Mouse (Mus musculus) E14TG2a.4 (cell line): ENCODE data around the gene Tro.

ENCODE experiments used
- H3K27me3 ChIP-seq: 2 replicates; pipeline ENCODE4 v1.6.1; 2014; ENCODE audit warnings: low read length, control low read depth; ENCODE audit not compliant: insufficient read depth
- H3K36me3 ChIP-seq: 2 replicates; pipeline ENCODE4 v1.6.1; 2014; ENCODE audit warnings: low read length, control low read depth; ENCODE audit not compliant: insufficient read depth
- H3K4me1 ChIP-seq: replicated peaks from 2 replicates; pipeline ENCODE4 v1.6.1; 2014; ENCODE audit warnings: low read depth, low read length, control low read depth
- H3K4me3 ChIP-seq: replicated peaks from 2 replicates; pipeline ENCODE4 v1.5.1; 2014; ENCODE audit warnings: mild to moderate bottlenecking, low read length
- H3K9me3 ChIP-seq: 2 replicates; pipeline ENCODE4 v1.6.1; 2014; ENCODE audit warnings: low read length, control low read depth
- CTCF ChIP-seq: conservative IDR thresholded peaks from 2 replicates; pipeline ENCODE4 v1.5.1; 2014; ENCODE audit warnings: low read length
- NANOG ChIP-seq: IDR thresholded peaks from 2 replicates; pipeline ENCODE4 v1.6.1; 2014; ENCODE audit warnings: borderline replicate concordance, low read length, mixed read lengths
- POU5F1 ChIP-seq: IDR thresholded peaks from 2 replicates; pipeline ENCODE4 v1.6.1; 2014; ENCODE audit warnings: low read length, borderline replicate concordance

The Tro gene

DNA sequence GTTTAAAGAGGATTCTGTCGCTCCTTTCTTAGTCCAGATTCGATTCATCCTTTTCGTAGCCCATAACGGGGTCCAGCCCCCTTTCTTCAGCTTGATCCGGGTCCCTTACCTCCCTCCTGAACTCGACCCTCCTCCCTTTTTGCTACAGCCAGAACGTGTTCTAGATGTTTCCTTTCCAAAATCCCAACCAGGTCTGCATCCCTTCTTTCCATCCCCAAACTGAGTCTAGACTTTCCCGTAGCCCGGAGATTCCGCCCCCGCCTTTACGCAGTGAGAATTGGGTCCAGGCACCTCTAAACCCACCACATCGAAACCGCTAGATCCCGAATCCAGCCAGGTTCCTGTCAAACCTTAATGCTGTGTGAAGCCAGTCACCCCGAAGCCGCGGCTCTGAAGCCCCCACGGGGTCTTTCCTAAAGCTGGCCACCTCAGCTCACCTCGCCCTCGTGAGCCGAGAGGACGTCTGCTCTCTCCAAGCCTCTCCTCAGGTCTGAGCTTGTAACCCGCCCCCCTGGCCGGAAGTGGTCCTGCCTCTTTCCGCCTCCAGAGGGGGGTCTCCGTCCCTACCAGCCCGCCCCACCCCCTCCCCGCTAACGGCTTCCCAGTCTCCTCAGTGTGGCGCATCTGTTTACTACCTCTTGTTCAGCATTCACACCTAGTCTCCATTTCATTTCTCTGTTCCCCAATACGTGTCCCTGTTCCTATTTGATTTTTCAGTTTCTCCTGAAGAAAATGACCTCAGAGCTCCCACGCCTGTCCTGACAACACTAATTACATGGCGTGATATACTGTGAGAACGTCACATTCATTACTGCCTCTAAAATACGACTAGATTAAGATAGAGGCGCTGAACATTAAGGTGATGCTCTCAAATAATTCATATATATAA lies at the start of gene Tro:
TSS of gene Tro (minus strand) at position 676 of the 889 bp plus-strand sequence.
- Histone ChIP-seq H3K9me3 (no peaks in the 10 kb centered on the region), H3K36me3 (peaks cover 30% of the 10 kb centered on the region)

DNA sequence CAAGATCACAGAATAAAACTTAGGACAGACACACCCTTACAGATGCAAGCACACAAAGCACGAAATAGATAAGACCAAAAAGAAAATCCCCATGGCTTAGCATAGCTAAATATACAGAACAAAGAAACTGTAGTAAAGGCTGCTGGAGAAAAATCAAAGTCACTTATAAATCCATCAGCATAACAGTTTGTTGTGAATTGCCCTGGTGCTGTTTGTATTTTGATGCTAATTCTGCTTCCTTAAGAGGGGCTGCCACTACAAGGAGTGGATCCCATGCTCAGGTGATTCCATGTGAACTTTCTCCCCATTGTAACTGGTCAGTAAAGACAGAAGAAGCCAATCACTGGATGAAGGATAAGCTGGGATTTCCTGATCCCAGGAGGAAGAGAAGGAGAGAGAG lies 20.1 kb upstream of the Tro start:
- no peaks in the 10 kb centered on the region for H3K9me3 ChIP-seq
- no peaks in the 10 kb centered on the region for H3K4me1 ChIP-seq
- TF ChIP-seq POU5F1 (peak; percentile 32; the same call in 1 of the 2 replicates), CTCF (no peak), NANOG (peak; percentile 90; the same call in 1 of the 2 replicates)
- no peak overlapping the region for H3K4me3 ChIP-seq
- H3K36me3 ChIP-seq: no peaks in the 10 kb centered on the region
- no peaks in the 10 kb centered on the region for H3K27me3 ChIP-seq

More for the DNA sequence above, at the start of gene Tro:
- Histone ChIP-seq H3K4me1 (no peaks in the 10 kb centered on the region), H3K27me3 (no peaks in the 10 kb centered on the region), H3K4me3 (peak within 1 kb of the TSS; percentile 81)
- TF ChIP-seq NANOG (no peak), POU5F1 (no peak), CTCF (no peak)

DNA sequence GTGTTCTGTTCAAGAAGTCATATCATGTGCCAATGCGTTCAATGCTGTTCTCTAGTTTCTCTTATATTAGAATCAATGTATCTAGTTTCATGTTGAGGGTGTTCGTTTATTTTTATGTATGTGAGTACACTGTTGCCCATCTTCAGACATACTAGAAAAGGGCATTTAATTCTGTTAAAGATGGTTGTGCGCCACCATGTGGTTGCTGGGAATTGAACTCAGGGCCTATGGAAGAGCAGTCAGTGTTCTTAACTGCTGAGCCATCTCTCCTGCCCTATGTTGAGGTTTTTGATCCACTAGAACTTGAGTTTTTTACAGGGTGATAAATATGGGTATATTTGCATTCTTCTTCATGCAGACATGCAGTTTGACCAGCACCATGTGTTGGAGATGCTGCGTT lies 5.4 kb upstream of the Tro start:
- H3K9me3 ChIP-seq: no peaks in the 10 kb centered on the region
- H3K36me3 ChIP-seq: no peaks in the 10 kb centered on the region
- TF ChIP-seq POU5F1: no peak
- TF ChIP-seq NANOG: no peak
- no peak; the same call in 1 of the 2 replicates for TF ChIP-seq CTCF
- no peak overlapping the region for H3K4me3 ChIP-seq
- no peaks in the 10 kb centered on the region for H3K4me1 ChIP-seq
- no peaks in the 10 kb centered on the region for H3K27me3 ChIP-seq

DNA sequence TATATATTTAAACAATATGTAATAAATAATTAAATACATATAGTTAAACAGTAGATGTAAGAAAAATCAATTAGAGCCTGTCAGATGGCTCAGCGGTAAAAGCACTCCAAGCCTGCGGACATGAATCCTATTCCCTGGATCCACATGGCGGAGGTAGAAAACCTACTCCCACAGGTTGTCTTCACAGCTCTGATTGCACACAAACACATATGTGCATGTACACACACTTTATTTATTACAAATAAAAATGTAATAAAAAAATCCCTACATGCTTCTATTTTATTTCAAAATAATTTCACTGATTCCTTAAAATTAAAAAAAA lies 375 bp upstream of the Tro start:
- no peak overlapping the region for H3K4me3 ChIP-seq
- TF ChIP-seq POU5F1: no peak
- no peak for TF ChIP-seq CTCF
- no peak for TF ChIP-seq NANOG
- H3K9me3 ChIP-seq: no peaks in the 10 kb centered on the region
- H3K4me1 ChIP-seq: no peaks in the 10 kb centered on the region
- H3K27me3 ChIP-seq: no peaks in the 10 kb centered on the region
- H3K36me3 ChIP-seq: peaks cover 27% of the 10 kb centered on the region

DNA sequence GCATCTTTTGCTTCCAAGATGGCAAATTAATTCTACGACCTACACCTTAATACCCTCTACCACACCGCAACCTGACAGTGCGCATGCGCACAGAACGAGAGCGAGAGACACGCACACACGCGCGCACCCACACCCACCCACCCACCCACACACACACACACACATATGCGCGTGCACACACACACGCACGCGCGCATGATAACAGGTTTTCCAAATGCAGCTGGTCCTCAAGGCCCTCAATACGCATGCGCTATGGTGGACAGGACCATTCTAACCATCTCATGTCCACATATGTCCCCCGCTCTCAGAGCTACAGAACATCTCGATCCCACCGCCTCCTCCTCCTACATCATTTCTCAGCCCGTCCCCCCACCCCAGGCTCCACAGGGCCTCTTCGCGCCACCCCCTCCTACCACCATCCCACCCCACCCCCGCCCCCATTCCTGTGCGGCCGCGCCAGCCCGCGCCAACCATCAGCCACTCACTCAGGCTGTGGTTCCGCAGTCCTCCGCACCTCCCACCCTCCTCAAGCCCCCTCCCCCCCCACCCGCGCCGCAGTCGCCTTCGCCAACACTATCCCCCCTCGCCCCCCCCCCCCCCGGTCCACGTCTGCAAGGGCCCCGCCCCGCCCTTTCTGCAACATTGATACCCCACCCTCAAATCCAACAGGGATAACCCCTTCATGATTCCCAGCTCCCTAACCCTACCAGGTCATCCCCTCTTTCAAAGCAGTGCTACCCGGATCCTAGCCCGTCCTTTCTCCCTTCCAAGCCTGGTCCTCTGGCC lies 1.1 kb downstream of the Tro start:
- TF ChIP-seq NANOG: no peak
- no peak for TF ChIP-seq CTCF
- TF ChIP-seq POU5F1: no peak
- Histone ChIP-seq H3K4me1 (no peaks in the 10 kb centered on the region), H3K27me3 (no peaks in the 10 kb centered on the region), H3K36me3 (peaks cover 38% of the 10 kb centered on the region), H3K4me3 (peak overlapping the region; percentile 81), H3K9me3 (no peaks in the 10 kb centered on the region)

DNA sequence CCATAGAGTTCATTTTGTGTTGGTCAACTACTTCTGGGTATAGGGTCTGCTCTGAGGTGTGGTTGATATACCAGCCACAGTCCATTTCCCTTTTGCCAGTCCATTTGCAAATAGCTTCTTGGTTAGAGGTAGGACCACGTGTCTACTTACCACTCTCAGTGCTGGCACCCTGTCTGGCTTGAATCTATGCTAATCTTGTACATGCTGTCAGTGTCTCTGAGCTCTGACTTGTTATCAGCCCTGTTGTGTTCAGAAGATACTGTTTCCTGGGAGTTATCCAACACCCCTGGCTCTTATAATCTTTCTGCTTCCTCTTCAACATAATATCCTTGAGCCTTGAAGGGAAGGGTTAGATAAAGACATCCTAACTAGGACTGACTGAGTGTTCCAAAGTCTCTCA lies 21.0 kb downstream of the Tro start:
- no peaks in the 10 kb centered on the region for H3K36me3 ChIP-seq
- H3K9me3 ChIP-seq: no peaks in the 10 kb centered on the region
- no peaks in the 10 kb centered on the region for H3K4me1 ChIP-seq
- H3K4me3 ChIP-seq: no peak overlapping the region
- TF ChIP-seq NANOG (no peak), CTCF (no peak), POU5F1 (no peak)
- H3K27me3 ChIP-seq: no peaks in the 10 kb centered on the region

DNA sequence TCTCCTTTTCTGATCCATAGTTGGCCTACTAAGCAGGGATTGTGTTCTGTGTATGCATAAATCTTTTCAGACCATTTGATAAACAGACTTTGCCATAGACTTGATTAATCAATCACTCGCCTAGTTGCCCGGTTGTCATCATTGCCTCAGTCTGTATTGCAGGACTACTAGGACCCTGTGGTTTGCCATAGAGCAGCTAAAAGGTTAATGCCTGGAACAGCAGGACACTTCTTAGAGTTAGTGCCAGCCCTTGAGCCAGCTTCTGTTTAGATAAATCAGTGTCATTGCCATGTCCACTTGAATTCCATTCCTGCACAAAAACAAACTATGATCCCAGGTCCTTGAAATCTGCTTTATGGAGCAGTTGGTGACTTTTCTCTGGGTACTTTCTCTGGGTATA lies 58.5 kb downstream of the Tro start:
- TF ChIP-seq POU5F1 (no peak), CTCF (no peak), NANOG (no peak)
- H3K4me1 ChIP-seq: no peaks in the 10 kb centered on the region
- H3K9me3 ChIP-seq: no peaks in the 10 kb centered on the region
- no peaks in the 10 kb centered on the region for H3K27me3 ChIP-seq
- no peaks in the 10 kb centered on the region for H3K36me3 ChIP-seq
- no peak overlapping the region for H3K4me3 ChIP-seq
